Mouse (Mus musculus) kidney, embryonic 16.5 days (tissue): Measurements from ENCODE around the gene Glyr1. TPM values are rescaled to one million over a fixed set of nuclear protein-coding genes. Genes with fewer than 3 reads are reported as not detected.

ENCODE experiments used
- ATAC-seq: fragments of 200-750 bp; cut with Nextera tagmentation; 2 replicates; pipeline ENCODE4 v1.8.0; 2017; ENCODE audit warnings: moderate TSS enrichment; ENCODE audit not compliant: low FRiP score, low TSS enrichment
- H3K27ac ChIP-seq: fragments of 300-500 bp; sonication (generic); 2 replicates; pipeline ENCODE4 v1.5.1; 2014; ENCODE audit warnings: low read length
- H3K27me3 ChIP-seq: fragments of 300-500 bp; sonication (generic); 2 replicates; pipeline ENCODE4 v1.6.1; 2014; ENCODE audit warnings: low read length, control low read depth, mixed read lengths; ENCODE audit not compliant: insufficient read depth
- H3K36me3 ChIP-seq: fragments of 300-500 bp; sonication (generic); 2 replicates; pipeline ENCODE4 v1.6.1; 2014; ENCODE audit warnings: low read length, control low read depth, mixed read lengths; ENCODE audit not compliant: insufficient read depth
- H3K4me1 ChIP-seq: fragments of 300-500 bp; sonication (generic); 2 replicates; pipeline ENCODE4 v1.6.1; 2014; ENCODE audit warnings: low read length, control low read depth, mixed read lengths; ENCODE audit not compliant: insufficient read depth
- H3K4me2 ChIP-seq: fragments of 300-500 bp; sonication (generic); replicated peaks from 2 replicates; pipeline ENCODE4 v1.6.1; 2014; ENCODE audit warnings: low read depth, low read length
- H3K4me3 ChIP-seq: fragments of 300-500 bp; sonication (generic); 2 replicates; pipeline ENCODE4 v1.5.1; 2014; ENCODE audit warnings: mild to moderate bottlenecking, low read length
- H3K9ac ChIP-seq: fragments of 300-500 bp; sonication (generic); replicated peaks from 2 replicates; pipeline ENCODE4 v1.6.1; 2014; ENCODE audit warnings: low read length
- H3K9me3 ChIP-seq: fragments of 300-500 bp; sonication (generic); 2 replicates; pipeline ENCODE4 v1.6.1; 2016; ENCODE audit warnings: low read length, control low read depth
- WGBS: fragments of 180-500 bp; shearing (Covaris S2); extraction: QIAGEN DNeasy Blood & Tissue Kit; methylation state at CpG from one replicate; pipeline ENCODE4 v1.1.7; 2014; 5-methylcytosine and 5-hydroxymethylcytosine counted together
- polyA plus RNA-seq: library from polyadenylated mRNA; unstranded; fragments of >200 nt; fragmentation: Nextera tagmentation; extraction: Ambion mirVana; gene quantifications from 2 replicates; pipeline ENCODE4 v1.2.1, GENCODE M21; 2015

The Glyr1 gene
- polyA plus RNA-seq, 1 experiment from 2014 or later: 176 TPM

DNA sequence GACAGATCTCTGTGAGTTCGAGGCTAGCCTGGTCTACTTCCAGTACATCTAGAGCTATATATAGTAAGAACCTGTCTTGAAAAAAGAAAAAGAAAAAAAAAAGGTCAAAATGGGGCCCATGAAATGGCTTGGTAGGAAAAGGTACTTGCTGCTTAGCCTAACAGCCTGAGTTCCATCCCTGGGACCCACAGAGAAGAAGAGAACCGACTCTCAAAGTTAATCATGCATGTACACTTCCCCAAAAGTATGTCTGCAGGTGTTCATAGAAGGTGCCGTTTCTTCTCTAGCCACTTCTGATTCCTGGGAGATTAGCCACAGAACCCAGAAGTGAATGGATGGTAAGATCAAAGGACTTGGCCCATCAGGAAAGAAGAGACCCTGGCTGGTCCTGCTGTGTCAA, 81.2 kb downstream of the Glyr1 start:
- Histone ChIP-seq H3K4me1 (peaks cover 7% of the 10 kb centered on the region), H3K9ac (no peak overlapping the region), H3K9me3 (no peaks in the 10 kb centered on the region), H3K27ac (no peak overlapping the region), H3K27me3 (no peaks in the 10 kb centered on the region), H3K4me2 (no peak overlapping the region), H3K4me3 (no peak overlapping the region), H3K36me3 (no peaks in the 10 kb centered on the region)
- WGBS: 74% methylated on average over 3 of the region's 3 CpGs
- no peak for ATAC-seq

DNA sequence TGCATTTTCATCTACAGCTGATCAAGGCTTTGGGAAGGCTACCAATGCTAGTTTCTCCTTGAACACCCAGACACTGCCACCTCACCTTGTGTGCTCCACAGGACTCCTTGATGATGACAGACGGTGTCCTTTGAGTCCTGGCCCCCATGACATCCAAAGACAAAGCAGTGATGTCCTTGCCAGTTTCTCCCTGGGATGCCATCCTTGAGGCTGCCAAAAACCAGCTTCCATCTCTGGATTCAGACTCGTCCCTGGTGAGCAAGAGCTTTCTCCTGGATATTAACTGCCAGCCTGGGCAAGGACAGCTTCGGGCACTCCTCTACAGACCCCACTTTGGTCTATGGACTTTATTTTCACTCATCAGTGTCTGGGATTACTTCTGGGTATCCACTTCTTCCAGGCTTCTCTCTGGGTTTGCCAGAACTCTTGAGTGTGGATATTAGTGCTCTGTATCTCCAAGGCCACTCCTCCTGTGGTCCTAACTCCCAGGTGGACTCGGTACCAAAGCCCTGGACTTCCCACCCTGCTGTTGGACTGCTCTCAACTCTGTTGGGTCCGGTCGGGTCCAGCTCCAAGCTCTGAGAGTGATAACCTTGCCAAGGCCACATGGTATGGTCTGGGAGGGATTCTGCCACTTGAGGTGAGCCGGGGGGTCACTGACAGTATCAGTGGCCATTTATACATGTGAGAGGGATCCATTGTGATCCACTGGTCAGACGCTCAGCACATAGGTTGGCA, 84.1 kb downstream of the Glyr1 start:
- WGBS: 91% methylated on average over 8 of the region's 8 CpGs
- H3K27me3 ChIP-seq: no peaks in the 10 kb centered on the region
- peak overlapping the region; percentile 75; the same call in 1 of the 2 replicates for H3K4me3 ChIP-seq
- peaks cover 20% of the 10 kb centered on the region for H3K4me1 ChIP-seq
- no peak overlapping the region for H3K27ac ChIP-seq
- no peak overlapping the region for H3K9ac ChIP-seq
- H3K4me2 ChIP-seq: no peak overlapping the region
- H3K9me3 ChIP-seq: no peaks in the 10 kb centered on the region
- H3K36me3 ChIP-seq: no peaks in the 10 kb centered on the region
- ATAC-seq: no peak

DNA sequence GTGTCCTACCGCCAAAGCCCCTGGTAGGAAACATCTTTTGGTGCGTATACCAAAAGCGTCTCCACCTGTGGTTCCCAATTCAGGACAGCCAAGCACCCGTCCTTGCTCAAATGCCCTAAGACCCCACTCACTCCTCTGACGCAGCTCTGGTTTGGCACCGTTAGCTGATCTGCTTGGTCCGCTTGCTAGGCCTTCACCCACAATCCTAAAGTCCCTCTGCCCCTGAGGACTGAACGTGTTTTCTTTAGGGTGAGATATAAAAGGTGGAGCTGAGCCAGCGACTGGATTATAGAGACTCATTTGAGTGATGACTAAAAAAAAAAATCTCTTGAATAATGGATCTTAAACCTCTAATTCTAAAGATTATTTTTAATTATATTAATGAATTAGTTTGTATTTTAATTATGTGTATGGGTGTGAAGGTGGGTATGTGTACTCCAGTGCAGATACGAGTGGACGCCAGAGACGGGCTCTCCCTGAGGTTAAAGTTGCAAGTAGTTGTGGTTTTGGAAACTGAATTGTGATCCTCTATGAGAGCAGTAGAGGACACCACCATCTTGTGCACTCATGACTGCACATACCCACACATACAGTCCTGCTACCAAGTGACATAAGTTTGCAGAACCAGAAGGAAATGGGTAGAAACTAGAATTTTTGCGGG, 84.8 kb downstream of the Glyr1 start:
- Histone ChIP-seq H3K36me3 (no peaks in the 10 kb centered on the region; the same call in 1 of the 2 replicates), H3K27ac (peak overlapping the region; percentile 78), H3K9me3 (no peaks in the 10 kb centered on the region), H3K4me1 (peaks cover 20% of the 10 kb centered on the region), H3K9ac (peak overlapping the region; percentile 79), H3K4me3 (peak overlapping the region; percentile 75), H3K4me2 (peak overlapping the region; percentile 86), H3K27me3 (no peaks in the 10 kb centered on the region)
- ATAC-seq: no peak; the same call in 1 of the 2 replicates
- 21% methylated on average over 13 of the region's 13 CpGs for WGBS

Other genes with a start within 250 kb of the Glyr1 start
- 0.30 and 0.85 TPM in 2 replicates for gene 4930562C15Rik, start 214.4 kb downstream of the Glyr1 start, polyA plus RNA-seq
- 36.2 and 40.4 TPM in 2 replicates for gene Ubald1, start 169.5 kb downstream of the Glyr1 start, polyA plus RNA-seq
- 113 and 117 TPM in 2 replicates for gene Mgrn1, start 163.6 kb downstream of the Glyr1 start, polyA plus RNA-seq
- 171 and 187 TPM in 2 replicates for gene Nudt16l1, start 111.1 kb downstream of the Glyr1 start, polyA plus RNA-seq
- 76.8 and 81.3 TPM in 2 replicates for gene Anks3, start 85.7 kb downstream of the Glyr1 start, polyA plus RNA-seq
- 0.06 TPM in 1 of 2 replicates, not detected in the other for gene Sept12, start 52.0 kb downstream of the Glyr1 start, polyA plus RNA-seq
- gene Smim22, start 42.6 kb downstream of the Glyr1 start, polyA plus RNA-seq: 12.5 and 15.0 TPM in 2 replicates
- 117 and 123 TPM in 2 replicates for gene Rogdi, start 36.3 kb downstream of the Glyr1 start, polyA plus RNA-seq
- 17.4 and 20.2 TPM in 2 replicates for gene Ubn1, start 194 bp upstream of the Glyr1 start, polyA plus RNA-seq
- 3.2 and 3.4 TPM in 2 replicates for gene Ppl, start 82.6 kb upstream of the Glyr1 start, polyA plus RNA-seq
- gene Sec14l5, start 97.2 kb upstream of the Glyr1 start, polyA plus RNA-seq: 0.06 and 0.09 TPM in 2 replicates
- gene Nagpa, start 154.1 kb upstream of the Glyr1 start, polyA plus RNA-seq: 21.9 and 25.3 TPM in 2 replicates
- gene AU021092, start 172.4 kb upstream of the Glyr1 start, polyA plus RNA-seq: 7.0 and 9.8 TPM in 2 replicates
- 36.4 and 39.3 TPM in 2 replicates for gene Alg1, start 183.8 kb upstream of the Glyr1 start, polyA plus RNA-seq
- 36.3 and 39.6 TPM in 2 replicates for gene Eef2kmt, start 206.1 kb upstream of the Glyr1 start, polyA plus RNA-seq